Comparison of ENCODE assay signal across 8 mouse cellular contexts in genomic region chr6:49219920-49220604, GRCm38 (mm10). TPM values are rescaled to one million over a fixed set of nuclear protein-coding genes. Genes with fewer than 3 reads are reported as not detected.
DNase-seq lines count a peak whose midpoint lies in the region; ATAC-seq and TF ChIP-seq lines count a peak whose summit lies in the region.

No protein-coding gene starts in this region.

- peak; percentile 28 for DNase-seq in thymus, postnatal 0 days (ENCODE audit: low spot score)
- DNase-seq in thymus, adult 18-20 months = no peak
- DNase-seq in limb, embryonic 11.5 days (ENCODE audit: low spot score) = peak; percentile 73
- peak; percentile 21 for DNase-seq in testis, postnatal 14 days (ENCODE audit: low spot score)
- DNase-seq in adrenal gland, postnatal 36 days = no peak
- no peak for DNase-seq in lung, adult 2 months

- 3% methylated on average over 16 of the region's 16 CpGs for WGBS in limb, embryonic 11.5 days
- 25% methylated on average over 16 of the region's 16 CpGs for WGBS in lung, adult 2 months

- peaks cover 19% of the 10 kb centered on the region for H3K4me1 ChIP-seq in erythroblast, embryonic 14.5 days (ENCODE audit: control insufficient read depth)
- H3K4me1 ChIP-seq in limb, embryonic 11.5 days (ENCODE audit: control insufficient read depth, insufficient read depth, low read length) = peaks cover 3% of the 10 kb centered on the region; the same call in 1 of the 2 replicates
- H3K4me1 ChIP-seq in lung, adult 2 months (ENCODE audit: control insufficient read depth, insufficient read depth, low read length) = peaks cover 5% of the 10 kb centered on the region; the same call in 1 of the 2 replicates

- peak overlapping the region; percentile 35 for H3K9ac ChIP-seq in limb, embryonic 11.5 days (ENCODE audit: low read length)

- peak overlapping the region; percentile 18 for H3K27ac ChIP-seq in limb, embryonic 11.5 days (replicated peaks; ENCODE audit: low read depth, low read length)

- no peak for ATAC-seq in erythroblast, adult 5-6 weeks (replicated peaks; ENCODE audit: low FRiP score, poor library complexity, severe bottlenecking)
- no peak for ATAC-seq in limb, embryonic 11.5 days (ENCODE audit: insufficient number of reproducible peaks, low FRiP score, low TSS enrichment, low read depth)

- H3K36me3 ChIP-seq in erythroblast, embryonic 14.5 days (ENCODE audit: control insufficient read depth) = peaks cover 2% of the 10 kb centered on the region; the same call in 1 of the 2 replicates
- H3K36me3 ChIP-seq in limb, embryonic 11.5 days (ENCODE audit: control insufficient read depth, insufficient read depth, low read length) = no peaks in the 10 kb centered on the region

- H3K9me3 ChIP-seq in erythroblast, embryonic 14.5 days (ENCODE audit: control insufficient read depth, low read length) = no peaks in the 10 kb centered on the region
- H3K9me3 ChIP-seq in limb, embryonic 11.5 days (ENCODE audit: control insufficient read depth, low read length) = no peaks in the 10 kb centered on the region

- peak overlapping the region; percentile 55 for H3K4me2 ChIP-seq in limb, embryonic 11.5 days (ENCODE audit: low read depth, severe bottlenecking)

- TF ChIP-seq CTCF in lung, adult 2 months (IDR thresholded peaks at IDR 0.05; ENCODE audit: insufficient read depth, low read length) = no peak

- TF ChIP-seq POLR2A in lung, adult 2 months (IDR thresholded peaks at IDR 0.05; ENCODE audit: borderline replicate concordance, extremely low read depth, low read depth, low read length) = no peak

- no peaks in the 10 kb centered on the region for H3K27me3 ChIP-seq in erythroblast, embryonic 14.5 days (ENCODE audit: control insufficient read depth)
- H3K27me3 ChIP-seq in limb, embryonic 11.5 days (ENCODE audit: control insufficient read depth, insufficient read depth, low read length) = no peaks in the 10 kb centered on the region

- peak overlapping the region; percentile 68 for H3K4me3 ChIP-seq in erythroblast, embryonic 14.5 days (replicated peaks)
- H3K4me3 ChIP-seq in limb, embryonic 11.5 days (ENCODE audit: low read depth, low read length) = peak overlapping the region; percentile 15
- no peak overlapping the region for H3K4me3 ChIP-seq in lung, adult 2 months (replicated peaks; ENCODE audit: extremely low read depth, low read depth, low read length)

RNA-seq across cellular contexts. Expression of gene Igf2bp3, which starts 5.3 kb away (rescaled TPM):
- 0.48 and 0.58 TPM in 2 replicates for polyA plus RNA-seq in erythroblast, embryonic 14.5 days (2012)
- total RNA-seq in erythroblast, adult 5-6 weeks (2015; ENCODE audit: low replicate concordance) = not detected in 2 replicates
- total RNA-seq in erythroblast, adult 5-6 weeks (2017; ENCODE audit: low replicate concordance) = not detected in 2 replicates
- 59.2 and 71.3 TPM in 2 replicates for polyA plus RNA-seq in thymus, postnatal 0 days (2015; fragmentation: Nextera tagmentation; extraction: Ambion mirVana)
- 140 and 155 TPM in 2 replicates for polyA plus RNA-seq in limb, embryonic 11.5 days (2014; fragmentation: Nextera tagmentation; extraction: Ambion mirVana)
- under 1 TPM; 0.56 to 0.69 TPM for total RNA-seq in adrenal gland, postnatal 36 days (2021)
- 0.03 and 0.07 TPM in 2 replicates for polyA plus RNA-seq in lung, adult 2 months (2012; rRNA removed)

RNA-seq across cellular contexts. Expression of gene Tra2a, which starts 43.8 kb away (rescaled TPM):
- polyA plus RNA-seq in erythroblast, embryonic 14.5 days (2012) = 2.1 and 2.7 TPM in 2 replicates
- 73.6 and 81.3 TPM in 2 replicates for total RNA-seq in erythroblast, adult 5-6 weeks (2015; ENCODE audit: low replicate concordance)
- 56.5 and 90.1 TPM in 2 replicates for total RNA-seq in erythroblast, adult 5-6 weeks (2017; ENCODE audit: low replicate concordance)
- 90.5 and 99.0 TPM in 2 replicates for polyA plus RNA-seq in thymus, postnatal 0 days (2015; fragmentation: Nextera tagmentation; extraction: Ambion mirVana)
- polyA plus RNA-seq in limb, embryonic 11.5 days (2014; fragmentation: Nextera tagmentation; extraction: Ambion mirVana) = 64.2 and 75.1 TPM in 2 replicates
- total RNA-seq in adrenal gland, postnatal 36 days (2021) = 100 to 1,000 TPM in 1 of 2 experiments, 10 to 100 TPM in 1; 53.4 to 103 TPM
- 30.8 and 41.0 TPM in 2 replicates for polyA plus RNA-seq in lung, adult 2 months (2012; rRNA removed)

Comparison
In these comparisons a context has a peak if more than half of its experiments do, and no peak if none do; other contexts are left out.
1. DNase-seq: peak in thymus, postnatal 0 days (single experiment), limb, embryonic 11.5 days (single experiment) and testis, postnatal 14 days (single experiment); none in thymus, adult 18-20 months (0 of 2), adrenal gland, postnatal 36 days (0 of 2) and lung, adult 2 months (single experiment).
2. RNA of gene Igf2bp3, which starts 5.3 kb away (polyA plus RNA-seq): 140 to 155 TPM in limb, embryonic 11.5 days and 59.2 to 71.3 TPM in thymus, postnatal 0 days; 0.48 to 0.58 TPM in erythroblast, embryonic 14.5 days and 0.03 to 0.07 TPM in lung, adult 2 months; every median in the first group is over 10 times any median in the second.